Mouse (Mus musculus): ENCODE data around the gene Lpcat1. TPM values are rescaled to one million over a fixed set of nuclear protein-coding genes. Genes with fewer than 3 reads are reported as not detected.
A peak's percentile ranks its signal among the peaks of the same experiment; 100 is the strongest.

Lpcat1 gene
- total and polyA plus RNA-seq, 2 experiments from 2014 or later = 86.2 to 225 TPM

GRCm38 (mm10) chr13:73425839-73426490 is 41.0 kb upstream of the Lpcat1 start:
- Histone ChIP-seq H3K9ac (replicated peaks; ENCODE audit: low read length, poor library complexity, severe bottlenecking) (no peak overlapping the region), H3K36me3 (ENCODE audit: insufficient read depth, low read length) (no peaks in the 10 kb centered on the region)
- WGBS = 7% methylated on average over 11 of the region's 11 CpGs

GRCm38 (mm10) chr13:73426587-73426986 is 40.4 kb upstream of the Lpcat1 start:
- TF ChIP-seq CTCF (IDR thresholded peaks at IDR 0.05) = no peak
- Histone ChIP-seq H3K4me3 (ENCODE audit: low read depth, low read length) (no peak overlapping the region), H3K36me3 (ENCODE audit: insufficient read depth, low read length) (no peaks in the 10 kb centered on the region), H3K9ac (replicated peaks; ENCODE audit: low read length, poor library complexity, severe bottlenecking) (no peak overlapping the region), H3K27ac (ENCODE audit: low read depth, low read length) (no peak overlapping the region), H3K9me3 (ENCODE audit: low read length) (no peaks in the 10 kb centered on the region), H3K4me2 (ENCODE audit: low read depth, low read length, poor library complexity, severe bottlenecking) (no peak overlapping the region), H3K4me1 (ENCODE audit: insufficient read depth, low read length) (no peaks in the 10 kb centered on the region), H3K27me3 (ENCODE audit: insufficient read depth, low read length) (no peaks in the 10 kb centered on the region)
- ATAC-seq (ENCODE audit: low FRiP score) (no peak), DNase-seq (ENCODE audit: low spot score) (no peak)
- WGBS = 78% methylated on average over 4 of the region's 4 CpGs

More at GRCm38 (mm10) chr13:73425839-73426490, 41.0 kb upstream of the Lpcat1 start:
- ATAC-seq (ENCODE audit: low FRiP score) = peak; percentile 67; the same call in 1 of the 2 replicates
- no peaks in the 10 kb centered on the region for H3K27me3 ChIP-seq (ENCODE audit: insufficient read depth, low read length)
- DNase-seq (ENCODE audit: low spot score) = peak; percentile 75
- H3K4me1 ChIP-seq (ENCODE audit: insufficient read depth, low read length) = no peaks in the 10 kb centered on the region
- no peak overlapping the region for H3K4me2 ChIP-seq (ENCODE audit: low read depth, low read length, poor library complexity, severe bottlenecking)
- no peak overlapping the region for H3K4me3 ChIP-seq (ENCODE audit: low read depth, low read length)
- H3K9me3 ChIP-seq (ENCODE audit: low read length) = no peaks in the 10 kb centered on the region
- TF ChIP-seq CTCF (IDR thresholded peaks at IDR 0.05) = peak; percentile 92
- no peak overlapping the region for H3K27ac ChIP-seq (ENCODE audit: low read depth, low read length)

DNA sequence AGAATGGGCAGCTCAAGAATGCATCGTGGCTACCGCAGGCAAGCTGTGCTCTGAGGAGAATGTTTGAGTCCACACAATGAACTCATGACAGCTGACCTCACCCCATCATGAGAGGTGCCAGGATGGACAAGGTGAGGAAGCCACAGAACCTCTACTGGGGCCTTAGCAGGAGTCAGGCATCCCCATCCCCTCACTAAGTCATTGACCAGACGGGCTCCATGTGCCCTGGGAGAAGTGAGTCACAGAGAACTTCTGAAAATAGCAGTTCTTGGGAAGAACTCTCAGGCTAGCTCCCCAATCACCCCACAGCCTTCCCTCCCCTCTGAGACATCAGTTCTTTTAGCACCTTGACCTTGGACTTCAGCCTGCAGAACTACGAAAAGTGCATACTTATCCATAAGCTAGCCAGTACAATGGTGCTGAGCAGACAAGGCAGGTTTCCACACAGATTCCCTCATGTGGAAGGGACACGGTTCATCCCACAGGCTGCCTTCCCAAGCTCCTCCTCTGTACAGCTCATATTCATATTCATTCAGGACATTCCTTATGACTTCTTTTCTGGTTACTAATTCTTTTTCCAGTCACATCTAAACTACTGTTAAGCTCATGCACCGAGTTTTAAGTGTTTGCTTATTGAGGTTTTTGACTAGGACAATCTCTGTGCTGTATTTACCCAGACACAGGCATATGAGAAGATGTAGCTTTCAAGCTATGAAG is 37.2 kb upstream of the Lpcat1 start:
- no peaks in the 10 kb centered on the region for H3K4me1 ChIP-seq (ENCODE audit: insufficient read depth, low read length)
- ATAC-seq (ENCODE audit: low FRiP score) = no peak
- no peak overlapping the region for H3K27ac ChIP-seq (ENCODE audit: low read depth, low read length)
- no peak overlapping the region for H3K4me3 ChIP-seq (ENCODE audit: low read depth, low read length)
- no peak overlapping the region for H3K4me2 ChIP-seq (ENCODE audit: low read depth, low read length, poor library complexity, severe bottlenecking)
- no peak for TF ChIP-seq CTCF (IDR thresholded peaks at IDR 0.05)
- no peaks in the 10 kb centered on the region for H3K27me3 ChIP-seq (ENCODE audit: insufficient read depth, low read length)
- no peaks in the 10 kb centered on the region for H3K9me3 ChIP-seq (ENCODE audit: low read length)
- H3K9ac ChIP-seq (replicated peaks; ENCODE audit: low read length, poor library complexity, severe bottlenecking) = no peak overlapping the region
- no peaks in the 10 kb centered on the region for H3K36me3 ChIP-seq (ENCODE audit: insufficient read depth, low read length)
- WGBS = 75% methylated on average over 6 of the region's 6 CpGs
- no peak for DNase-seq (ENCODE audit: low spot score)

DNA sequence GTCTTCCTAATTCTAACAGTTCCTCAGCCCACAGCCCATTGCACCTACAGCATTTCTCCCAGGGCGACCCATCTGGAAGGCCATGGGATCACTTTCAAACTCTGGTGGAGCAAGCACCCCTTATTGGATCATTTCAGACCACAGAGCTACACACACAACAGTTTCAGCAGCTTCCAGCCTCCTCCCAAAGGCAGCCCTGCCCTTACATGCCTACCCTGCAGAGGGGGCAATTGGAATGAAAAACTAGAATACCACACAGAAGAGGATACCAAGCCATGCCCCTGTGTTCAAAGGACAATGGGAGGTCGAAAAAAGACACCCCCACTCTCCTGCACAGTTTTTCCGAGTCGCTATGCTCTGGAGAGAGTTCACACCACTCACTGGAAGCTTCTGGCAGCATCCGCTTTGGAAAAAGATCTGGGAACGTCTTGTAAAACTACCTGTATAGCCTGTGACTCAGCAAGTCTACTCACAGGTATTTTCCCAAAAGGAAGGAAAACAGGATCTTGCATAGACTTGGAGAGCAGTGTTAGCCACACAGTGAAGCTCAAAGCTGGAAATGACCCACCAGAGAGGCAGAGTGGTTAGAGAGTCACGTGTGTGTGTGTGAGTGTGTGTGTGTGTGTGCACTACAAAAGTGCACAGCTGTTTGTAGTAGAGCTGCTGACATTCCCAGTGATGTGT is 34.4 kb upstream of the Lpcat1 start:
- ATAC-seq (ENCODE audit: low FRiP score) = no peak
- 74% methylated on average over 7 of the region's 7 CpGs for WGBS
- Histone ChIP-seq H3K9ac (replicated peaks; ENCODE audit: low read length, poor library complexity, severe bottlenecking) (no peak overlapping the region), H3K4me3 (ENCODE audit: low read depth, low read length) (no peak overlapping the region), H3K9me3 (ENCODE audit: low read length) (no peaks in the 10 kb centered on the region), H3K27ac (ENCODE audit: low read depth, low read length) (no peak overlapping the region), H3K4me1 (ENCODE audit: insufficient read depth, low read length) (no peaks in the 10 kb centered on the region), H3K27me3 (ENCODE audit: insufficient read depth, low read length) (no peaks in the 10 kb centered on the region), H3K4me2 (ENCODE audit: low read depth, low read length, poor library complexity, severe bottlenecking) (no peak overlapping the region), H3K36me3 (ENCODE audit: insufficient read depth, low read length) (no peaks in the 10 kb centered on the region)
- TF ChIP-seq CTCF (IDR thresholded peaks at IDR 0.05) = peak; percentile 49
- no peak for DNase-seq (ENCODE audit: low spot score)

- Histone ChIP-seq H3K27ac (ENCODE audit: low read depth, low read length) (no peak overlapping the region), H3K27me3 (ENCODE audit: insufficient read depth, low read length) (no peaks in the 10 kb centered on the region), H3K4me1 (ENCODE audit: insufficient read depth, low read length) (no peaks in the 10 kb centered on the region), H3K9me3 (ENCODE audit: low read length) (no peaks in the 10 kb centered on the region), H3K4me3 (ENCODE audit: low read depth, low read length) (no peak overlapping the region), H3K4me2 (ENCODE audit: low read depth, low read length, poor library complexity, severe bottlenecking) (no peak overlapping the region), H3K9ac (replicated peaks; ENCODE audit: low read length, poor library complexity, severe bottlenecking) (no peak overlapping the region), H3K36me3 (ENCODE audit: insufficient read depth, low read length) (no peaks in the 10 kb centered on the region)
- TF ChIP-seq CTCF (IDR thresholded peaks at IDR 0.05) = no peak
- WGBS = 84% methylated on average over 15 of the region's 15 CpGs
- ATAC-seq (ENCODE audit: low FRiP score) (no peak), DNase-seq (ENCODE audit: low spot score) (no peak)
These were observed 33.1 kb upstream of the Lpcat1 start for GRCm38 (mm10) chr13:73433681-73434535.
